Mouse (Mus musculus) layer of hippocampus, adult 11-12 months (tissue): ENCODE measurements at regions not wholly inside any gene's neighbourhood (a gene's known extent, or its start where the extent isn't known, plus 50 kb on each side); places are given as distances from the start of the nearest gene placed in this dataset.

Experiments
- DNase-seq: peaks from one replicate; pipeline ENCODE4 v3.0.0; 2022; ENCODE audit warnings: low spot score

DNA sequence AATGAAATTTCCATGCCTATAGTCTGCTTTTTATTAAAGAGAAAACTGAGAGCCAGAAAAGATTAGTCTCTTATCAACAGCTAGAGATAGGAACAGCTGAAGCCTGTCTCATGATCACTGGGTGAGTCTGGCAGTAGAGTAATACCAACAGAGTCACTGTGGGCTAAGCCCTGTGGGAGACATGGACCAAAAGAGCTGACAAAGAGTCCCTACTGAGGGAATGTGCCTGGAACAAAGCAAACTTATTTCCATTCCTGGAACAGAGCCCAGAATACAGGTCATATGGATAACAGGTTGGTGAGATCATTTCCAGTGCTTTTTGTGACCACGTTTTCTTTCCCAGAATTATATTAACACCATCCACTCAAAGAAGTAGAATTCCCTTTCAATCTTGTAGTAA is 237.4 kb downstream of the Tmsb4x start:
- DNase-seq = no peak

DNA sequence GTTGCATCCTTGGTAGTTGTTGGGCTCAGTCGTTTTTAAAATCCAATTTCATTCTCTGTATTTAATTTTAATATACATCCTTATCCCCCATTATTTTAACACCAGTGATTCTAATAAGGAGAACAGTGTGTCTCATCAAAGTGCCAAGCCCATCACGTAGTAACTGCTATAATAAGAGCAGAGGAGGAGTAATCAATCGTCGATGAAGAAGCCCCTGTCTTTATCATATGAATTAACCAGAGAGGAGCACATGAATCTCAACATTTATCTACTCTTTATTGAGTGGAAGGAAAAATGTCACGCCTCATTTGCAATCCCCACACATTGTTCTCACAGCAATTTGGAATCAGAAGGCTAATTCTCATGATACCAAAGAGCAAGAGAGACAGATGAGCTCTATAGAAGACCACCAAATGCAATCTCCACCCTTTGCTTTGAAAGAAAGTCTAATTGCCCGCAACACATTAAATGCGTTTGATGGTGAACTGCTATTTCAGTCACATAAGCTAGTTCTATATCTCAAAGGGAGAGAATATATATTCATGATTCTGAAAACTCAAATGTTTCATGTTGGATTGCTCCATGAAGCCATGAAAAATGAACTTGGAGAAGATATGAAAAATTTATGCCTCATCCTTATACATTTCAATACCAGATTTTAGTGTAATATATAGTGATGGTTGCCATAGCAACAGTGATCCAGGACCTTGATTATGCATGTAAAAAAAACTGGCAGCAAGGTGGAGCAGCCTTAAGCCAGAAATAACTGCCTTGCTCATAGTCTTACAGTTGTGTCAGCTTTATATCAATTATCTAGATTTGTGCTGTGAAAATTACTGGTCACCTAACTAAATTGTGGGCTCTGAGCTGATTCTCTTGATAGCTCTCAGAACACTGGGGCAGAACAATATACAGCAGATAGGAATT is 244.2 kb downstream of the Tmsb4x start:
- no peak for DNase-seq

DNA sequence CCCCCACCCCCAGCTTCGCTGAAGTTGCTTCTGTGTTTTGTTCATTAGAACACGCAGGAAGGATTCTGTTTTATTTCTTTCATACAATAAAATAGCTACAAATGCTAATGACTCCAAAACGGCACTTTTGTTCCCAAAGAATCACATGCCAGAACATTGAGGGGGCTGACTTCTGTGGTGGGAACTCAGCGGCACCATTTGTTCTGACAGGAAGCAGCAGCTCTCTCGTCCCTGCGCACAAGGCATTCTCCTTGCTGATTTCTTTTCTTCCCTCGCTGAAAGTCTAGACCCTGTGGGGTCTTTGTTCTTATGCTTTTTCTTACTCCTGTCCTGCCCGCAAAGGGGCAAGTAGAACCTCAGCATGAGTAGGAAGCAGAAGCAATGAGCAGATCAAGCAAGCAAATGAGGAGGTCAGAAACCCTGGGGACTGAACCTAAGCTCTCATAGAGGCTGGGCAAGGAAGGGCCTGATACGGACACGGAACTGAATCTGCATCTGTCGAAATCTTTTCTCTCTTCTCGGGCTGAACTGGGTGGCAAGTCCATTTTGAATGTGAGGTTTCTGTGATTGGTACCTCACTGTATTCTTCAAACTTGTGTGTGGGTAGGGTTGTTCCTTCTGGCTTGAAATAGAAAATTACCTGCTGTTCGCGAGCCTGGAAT is 256.5 kb downstream of the Tmsb4x start:
- DNase-seq = peak; percentile 49

DNA sequence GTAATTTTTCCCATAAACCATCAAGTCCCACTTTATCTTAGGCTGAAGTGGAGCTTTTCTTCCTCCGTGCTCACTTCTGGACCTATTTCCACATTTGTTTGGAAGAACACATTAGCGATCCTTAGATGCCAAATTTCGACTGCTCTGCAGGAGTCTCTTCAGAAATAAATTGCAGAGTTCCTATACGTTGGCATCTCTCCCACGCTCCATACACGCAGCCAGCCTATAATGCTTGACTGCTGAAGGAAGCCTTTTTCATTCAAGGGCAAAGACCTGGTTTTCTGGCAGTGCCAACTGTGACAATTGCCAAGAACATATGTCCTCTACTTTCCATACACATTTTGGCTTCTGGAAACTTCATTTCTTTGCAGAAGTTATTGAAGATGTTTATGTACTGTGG is 258.1 kb downstream of the Tmsb4x start:
- DNase-seq = peak; percentile 4

DNA sequence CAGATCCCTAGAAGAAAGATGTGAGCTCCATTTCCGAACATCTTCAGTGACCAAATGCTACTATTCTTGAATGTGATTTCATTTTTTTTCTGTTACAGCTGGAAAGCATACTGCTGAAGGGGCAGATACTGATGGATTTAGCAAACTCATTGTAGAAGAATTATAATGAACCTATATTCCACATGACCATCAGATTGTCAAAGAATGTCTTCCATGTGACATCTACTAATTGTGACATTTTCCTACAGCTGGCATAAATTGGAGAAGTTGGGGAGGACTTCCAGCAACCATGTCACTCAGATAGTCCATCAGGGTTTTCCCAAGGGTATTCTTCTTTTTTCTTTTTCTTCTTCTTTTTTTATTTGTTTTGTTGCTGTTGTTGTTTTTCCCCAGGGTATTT is 263.2 kb downstream of the Tmsb4x start:
- no peak for DNase-seq

DNA sequence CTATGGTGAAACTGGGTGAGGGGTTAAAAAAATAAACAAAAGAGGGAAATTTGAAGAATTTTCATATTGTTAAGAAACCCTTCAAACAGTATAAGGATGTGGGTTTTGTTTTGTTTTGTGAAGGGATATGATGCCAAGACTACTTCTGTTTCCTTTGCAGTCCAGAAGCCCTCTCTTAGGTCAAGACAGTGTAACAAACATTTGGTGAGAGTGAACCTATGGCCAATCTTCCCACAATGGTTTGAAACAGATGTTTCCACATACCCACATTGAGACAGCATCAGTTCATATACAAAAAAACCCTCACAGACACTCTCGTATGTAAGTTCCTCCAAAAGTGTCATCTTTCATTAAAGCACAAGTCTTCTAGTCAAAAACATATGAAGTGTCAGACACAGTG is 263.6 kb downstream of the Tmsb4x start:
- no peak for DNase-seq

DNA sequence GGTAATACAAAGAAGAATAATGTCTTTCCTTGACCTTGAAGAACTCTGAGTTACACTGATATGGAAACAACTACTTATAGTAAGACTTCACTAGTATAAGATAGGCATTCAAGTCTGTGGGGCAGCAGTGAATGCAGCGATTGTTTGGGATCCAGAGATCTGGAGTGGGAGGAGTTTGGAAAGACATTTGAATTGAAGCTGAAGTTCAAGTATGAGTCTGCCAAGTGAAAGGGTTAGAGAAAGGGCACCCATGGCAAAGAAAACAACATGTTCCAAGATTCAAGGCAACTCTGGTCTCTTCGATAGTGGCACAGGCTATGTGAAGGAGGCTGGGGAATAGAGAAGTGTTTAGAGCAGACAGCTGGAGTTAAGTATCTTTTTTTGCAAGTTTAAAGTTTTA is 275.3 kb downstream of the Tmsb4x start:
- no peak for DNase-seq

DNA sequence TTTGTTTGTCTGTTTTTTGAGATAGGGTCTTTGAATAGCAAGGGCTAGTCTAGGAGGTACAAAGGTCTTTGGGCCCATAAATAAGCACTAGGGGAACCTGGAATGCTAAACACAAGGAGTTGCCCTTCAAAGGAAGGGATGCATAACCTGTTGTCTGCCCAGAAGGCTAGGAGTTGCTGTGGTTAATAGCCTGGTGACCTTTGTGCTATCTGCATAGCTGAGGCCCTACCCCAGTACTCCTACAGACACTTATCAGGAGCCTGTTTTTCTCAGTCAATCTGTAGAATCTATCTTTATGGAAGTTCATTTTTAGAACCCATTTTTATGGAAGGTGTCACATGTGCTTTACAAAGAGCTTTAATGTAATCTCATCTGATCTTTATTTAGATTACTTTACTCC is 276.6 kb downstream of the Tmsb4x start:
- no peak for DNase-seq

DNA sequence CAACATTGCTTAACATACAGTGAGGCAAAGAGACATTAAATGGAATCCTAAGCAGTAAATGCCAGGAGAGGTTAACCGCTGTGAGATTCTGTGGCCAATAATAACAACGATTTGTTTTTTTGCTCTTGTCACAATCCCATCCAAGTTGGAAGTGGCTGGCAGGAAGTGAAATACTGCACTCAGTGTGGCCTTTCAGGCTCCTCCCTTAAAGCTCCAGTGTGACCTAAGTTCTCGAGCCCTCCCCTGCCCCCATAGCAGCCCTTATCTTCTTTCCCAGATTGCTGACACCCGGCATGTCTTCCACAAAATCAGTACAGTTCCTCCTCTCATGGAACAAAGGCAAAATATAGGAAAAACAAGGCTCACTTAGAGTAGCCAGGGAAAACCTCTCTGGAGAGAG is 278.1 kb downstream of the Tmsb4x start:
- no peak for DNase-seq

DNA sequence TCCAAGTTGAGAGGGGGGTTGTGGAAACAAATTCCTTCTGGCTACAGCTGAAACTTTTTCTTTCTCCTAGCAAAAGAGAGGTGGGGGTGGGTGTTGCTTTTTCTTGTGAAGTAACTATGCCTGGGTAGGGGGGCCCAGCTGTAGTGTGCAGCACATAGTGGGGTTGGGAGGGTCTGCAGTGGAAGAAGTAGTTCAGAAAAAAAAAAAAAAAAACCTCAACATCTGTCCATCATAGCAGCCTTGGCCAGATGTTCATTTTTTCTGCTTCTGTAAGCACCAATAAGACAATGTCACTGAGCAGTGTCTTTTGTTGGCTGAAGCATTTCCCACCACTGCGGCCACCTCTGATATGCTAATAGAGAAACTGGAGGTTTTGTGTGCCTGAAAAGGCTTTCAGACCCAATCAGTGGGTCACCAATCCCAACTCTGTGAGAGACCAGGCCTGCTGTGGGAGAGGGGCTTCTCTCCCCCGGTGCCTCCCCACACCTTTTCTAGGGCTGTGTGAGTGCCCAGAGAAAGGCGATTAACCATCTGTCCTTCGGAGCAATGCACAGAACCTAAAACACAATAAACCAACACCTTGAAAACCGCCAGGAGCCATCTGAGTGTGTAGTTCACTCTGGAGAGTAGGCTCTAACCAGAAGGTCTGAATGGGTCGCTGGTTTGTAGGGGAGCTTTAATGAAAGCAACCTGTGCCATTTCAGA is 279.2 kb downstream of the Tmsb4x start:
- no peak for DNase-seq

DNA sequence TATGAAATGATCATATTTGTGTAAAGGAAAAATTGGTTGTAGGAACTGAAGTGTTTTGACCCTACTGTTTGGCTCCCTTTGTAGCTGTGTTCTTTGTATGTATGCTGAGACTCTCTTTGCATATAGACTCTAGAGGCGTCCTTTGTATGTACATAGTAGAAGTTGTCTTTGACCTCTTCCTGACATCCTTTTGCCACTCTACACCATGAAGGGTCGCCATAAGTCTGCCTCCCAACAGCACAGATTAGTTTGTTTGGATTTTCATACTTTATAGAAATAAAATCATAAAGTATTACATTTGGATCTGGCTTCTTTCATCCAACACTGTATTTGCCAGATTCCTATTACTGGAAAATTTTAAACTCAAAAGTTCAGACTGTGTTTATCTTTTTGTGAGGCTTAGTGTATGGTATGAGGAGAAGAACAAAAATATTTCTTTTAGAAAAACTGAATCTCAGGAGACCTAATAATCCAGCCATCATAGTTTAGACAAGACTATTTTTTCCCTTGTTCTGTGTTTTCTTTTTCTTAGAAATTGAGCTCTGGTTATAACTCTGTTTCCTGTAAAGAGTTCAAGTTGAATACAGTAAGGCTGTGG is 293.7 kb downstream of the Tmsb4x start:
- DNase-seq = no peak

DNA sequence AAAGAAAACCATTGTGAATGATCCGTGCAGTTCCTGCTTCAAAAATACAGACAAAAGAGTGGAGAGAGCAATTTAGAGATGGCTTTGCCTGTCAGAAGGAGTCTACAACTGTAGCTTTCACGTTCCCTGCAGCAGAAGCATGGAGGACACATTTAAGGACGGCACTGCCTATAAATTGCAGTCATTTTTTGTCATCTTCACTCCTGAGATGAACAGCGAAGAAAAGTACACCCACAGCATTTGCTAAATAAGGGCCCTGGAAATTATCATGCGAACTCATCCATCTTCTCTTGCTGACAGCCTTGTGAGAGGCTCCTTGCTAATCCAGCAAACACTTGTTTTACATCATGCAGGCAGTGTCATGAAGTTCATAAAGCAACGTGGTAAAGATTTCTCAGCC is 302.5 kb downstream of the Tmsb4x start:
- DNase-seq = no peak

DNA sequence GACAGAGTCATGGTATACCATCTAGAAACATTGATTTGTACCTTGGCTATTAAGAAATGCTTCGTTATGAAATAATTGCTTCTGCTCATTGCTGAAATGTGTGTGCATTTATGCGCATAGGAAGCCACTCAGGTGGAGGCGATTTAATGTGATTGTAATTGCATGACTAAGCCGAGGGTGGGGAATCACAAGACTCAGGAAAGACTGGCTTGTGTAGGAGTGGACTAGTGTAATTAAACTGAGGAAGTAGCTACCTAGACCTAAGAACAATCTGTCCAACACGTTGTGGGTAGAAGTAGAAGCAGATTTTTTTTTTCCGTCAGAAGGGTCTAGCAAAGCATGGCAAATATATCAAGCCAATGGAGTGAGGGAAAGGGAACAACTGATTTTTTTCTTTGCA is 308.4 kb downstream of the Tmsb4x start:
- no peak for DNase-seq

DNA sequence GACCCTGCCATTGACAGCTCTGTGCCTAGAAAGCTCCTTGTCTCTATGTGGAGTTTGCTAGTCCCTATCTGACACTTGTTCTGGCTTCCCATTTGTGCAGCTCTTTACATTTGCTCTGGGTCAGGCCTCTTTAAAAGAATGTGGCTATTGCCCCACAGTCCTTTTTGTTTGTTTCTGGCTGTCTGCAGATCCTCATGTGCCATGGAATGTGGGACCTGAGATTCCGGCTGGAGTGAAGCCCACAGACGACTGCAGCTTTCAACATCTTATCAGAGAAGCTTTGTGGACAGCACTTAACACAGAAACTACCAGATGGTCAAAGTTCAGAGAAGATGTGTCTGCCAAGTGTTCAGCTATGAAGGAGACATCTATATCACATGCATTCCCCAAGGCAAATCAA is 309.7 kb upstream of the Egfl6 start:
- DNase-seq = no peak

DNA sequence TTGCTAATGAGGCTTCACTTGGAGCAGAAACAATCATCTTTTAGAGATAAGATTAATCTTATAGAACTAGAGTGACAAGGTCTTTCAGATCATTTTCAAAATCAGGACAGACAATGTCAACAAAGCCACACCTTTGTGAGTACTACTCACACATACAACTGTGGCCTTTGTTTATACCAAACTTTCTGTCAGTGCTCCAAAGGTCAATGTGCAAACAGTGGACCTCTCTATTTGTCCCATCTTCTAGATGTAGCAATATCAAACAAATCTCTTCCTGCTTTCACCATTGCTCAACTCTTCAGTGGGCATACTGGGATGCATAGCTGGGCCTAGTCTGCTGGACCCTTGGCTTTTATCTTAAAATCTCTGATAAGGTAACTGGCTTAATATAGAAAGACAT is 300.9 kb upstream of the Egfl6 start:
- DNase-seq = no peak

DNA sequence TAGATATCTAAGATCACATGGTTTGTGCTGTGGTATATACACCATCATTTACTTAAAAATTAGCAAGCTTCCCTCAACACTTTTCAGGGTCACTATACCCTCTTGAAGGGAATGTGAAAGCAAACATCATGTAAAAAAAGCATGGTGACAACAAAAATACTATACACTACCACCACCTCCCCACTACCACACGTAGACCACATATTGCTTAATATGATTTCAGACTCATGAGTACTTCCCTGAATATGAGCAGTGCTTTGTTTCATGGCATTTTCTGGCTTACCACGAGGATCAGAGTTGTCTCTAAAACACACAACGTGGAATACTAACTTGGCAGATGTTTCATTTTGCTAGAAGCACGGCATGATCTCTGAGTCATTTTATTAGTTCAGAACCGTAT is 284.0 kb upstream of the Egfl6 start:
- DNase-seq = no peak

DNA sequence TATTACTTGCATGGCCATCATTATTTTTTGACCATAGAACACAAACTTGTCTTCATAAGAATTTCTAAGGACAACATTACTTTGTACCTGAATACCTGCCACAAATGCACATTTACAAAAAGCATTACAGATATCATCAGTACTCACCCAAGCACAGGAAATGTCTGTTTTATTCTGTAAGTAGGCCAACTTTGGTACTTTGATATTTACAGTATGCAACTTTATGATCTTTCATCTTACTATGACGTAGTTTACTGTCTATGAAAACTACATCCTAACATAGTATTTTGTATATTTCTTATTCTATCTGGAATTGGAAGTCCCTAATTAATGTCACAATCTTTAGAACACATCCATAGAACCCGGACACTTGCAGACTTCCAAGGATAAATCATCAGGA is 282.2 kb upstream of the Egfl6 start:
- DNase-seq = no peak
